Mouse (Mus musculus) limb, embryonic 11.5 days (tissue): Measurements from ENCODE around the gene Bpi. TPM values are rescaled to one million over a fixed set of nuclear protein-coding genes. Genes with fewer than 3 reads are reported as not detected.

Experiments
- ATAC-seq: fragments of 200-750 bp; cut with Nextera tagmentation; 2 replicates; pipeline ENCODE4 v1.8.0; 2017; ENCODE audit warnings: low read depth; ENCODE audit not compliant: insufficient number of reproducible peaks, low FRiP score, low TSS enrichment
- DNase-seq: peaks from one replicate; pipeline ENCODE4 v3.0.0-alpha.2; 2015; ENCODE audit warnings: low spot score
- H3K27ac ChIP-seq: fragments of 300-500 bp; sonication (generic); replicated peaks from 2 replicates; pipeline ENCODE4 v1.5.1; 2014; ENCODE audit warnings: low read depth, mild to moderate bottlenecking, low read length
- H3K27me3 ChIP-seq: fragments of 300-500 bp; sonication (generic); 2 replicates; pipeline ENCODE4 v1.6.1; 2014; ENCODE audit warnings: mild to moderate bottlenecking, low read length, mixed read lengths; ENCODE audit not compliant: control insufficient read depth, insufficient read depth
- H3K36me3 ChIP-seq: fragments of 300-500 bp; sonication (generic); 2 replicates; pipeline ENCODE4 v1.6.1; 2014; ENCODE audit warnings: mild to moderate bottlenecking, low read length, moderate library complexity, mixed read lengths; ENCODE audit not compliant: control insufficient read depth, insufficient read depth
- H3K4me1 ChIP-seq: fragments of 300-500 bp; sonication (generic); 2 replicates; pipeline ENCODE4 v1.6.1; 2014; ENCODE audit warnings: low read length, mixed read lengths; ENCODE audit not compliant: control insufficient read depth, insufficient read depth
- H3K4me2 ChIP-seq: fragments of 300-500 bp; sonication (generic); 2 replicates; pipeline ENCODE4 v1.6.1; 2014; ENCODE audit warnings: low read depth, mild to moderate bottlenecking, moderate library complexity; ENCODE audit not compliant: severe bottlenecking
- H3K4me3 ChIP-seq: fragments of 300-500 bp; sonication (generic); 2 replicates; pipeline ENCODE4 v1.5.1; 2014; ENCODE audit warnings: low read depth, low read length
- H3K9ac ChIP-seq: fragments of 300-500 bp; sonication (generic); 2 replicates; pipeline ENCODE4 v1.6.1; 2014; ENCODE audit warnings: mild to moderate bottlenecking, low read length
- H3K9me3 ChIP-seq: fragments of 300-500 bp; sonication (generic); 2 replicates; pipeline ENCODE4 v1.6.1; 2016; ENCODE audit warnings: low read length; ENCODE audit not compliant: control insufficient read depth
- WGBS: fragments of 180-500 bp; shearing (Covaris S2); extraction: QIAGEN DNeasy Blood & Tissue Kit; methylation state at CpG from one replicate; pipeline ENCODE4 v1.1.7; 2014; 5-methylcytosine and 5-hydroxymethylcytosine counted together
- polyA plus RNA-seq: library from polyadenylated mRNA; unstranded; fragments of >200 nt; fragmentation: Nextera tagmentation; extraction: Ambion mirVana; gene quantifications from 2 replicates; pipeline ENCODE4 v1.2.1, GENCODE M21; 2014

Bpi gene
- polyA plus RNA-seq, 1 experiment from 2014 or later: not detected

- Histone ChIP-seq H3K27ac (no peak overlapping the region), H3K4me2 (no peak overlapping the region), H3K4me1 (peaks cover 5% of the 10 kb centered on the region; the same call in 1 of the 2 replicates), H3K36me3 (no peaks in the 10 kb centered on the region), H3K9me3 (no peaks in the 10 kb centered on the region), H3K27me3 (no peaks in the 10 kb centered on the region), H3K9ac (no peak overlapping the region), H3K4me3 (no peak overlapping the region)
- ATAC-seq (no peak), DNase-seq (no peak)
- 62% methylated on average over 3 of the region's 3 CpGs for WGBS
These were observed 25.5 kb upstream of the Bpi start for GRCm38 (mm10) chr2:158232414-158232813.

GRCm38 (mm10) chr2:158233106-158233505, 24.8 kb upstream of the Bpi start:
- no peak overlapping the region for H3K27ac ChIP-seq
- ATAC-seq (no peak), DNase-seq (no peak)
- no peaks in the 10 kb centered on the region for H3K36me3 ChIP-seq
- 80% methylated on average over 3 of the region's 3 CpGs for WGBS
- H3K9me3 ChIP-seq: no peaks in the 10 kb centered on the region
- no peak overlapping the region for H3K4me3 ChIP-seq
- no peak overlapping the region for H3K4me2 ChIP-seq
- no peaks in the 10 kb centered on the region for H3K27me3 ChIP-seq
- H3K9ac ChIP-seq: no peak overlapping the region
- H3K4me1 ChIP-seq: peaks cover 5% of the 10 kb centered on the region; the same call in 1 of the 2 replicates

DNA sequence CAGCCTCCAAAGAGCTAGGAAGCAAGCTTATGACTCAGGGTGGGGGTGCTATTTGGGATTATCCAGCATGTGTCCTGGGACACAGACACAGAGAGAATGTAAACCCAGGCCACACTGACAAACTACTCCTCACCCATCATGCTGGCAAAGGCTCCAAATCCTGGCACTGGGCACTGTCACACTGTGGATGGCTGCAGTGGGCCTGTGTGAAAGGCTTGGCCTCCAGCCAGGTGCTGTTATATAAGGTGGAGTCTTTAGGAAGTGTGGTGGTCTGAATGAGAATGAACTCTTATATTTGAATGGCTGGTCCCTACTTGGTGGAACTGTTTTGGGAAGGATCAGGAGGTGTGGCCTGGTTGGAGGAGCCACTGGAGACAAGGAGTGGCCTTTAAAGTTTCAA, 21.2 kb upstream of the Bpi start:
- no peak overlapping the region for H3K9ac ChIP-seq
- no peaks in the 10 kb centered on the region for H3K27me3 ChIP-seq
- H3K4me1 ChIP-seq: no peaks in the 10 kb centered on the region
- no peaks in the 10 kb centered on the region for H3K9me3 ChIP-seq
- H3K4me2 ChIP-seq: no peak overlapping the region
- no peak overlapping the region for H3K27ac ChIP-seq
- ATAC-seq (no peak), DNase-seq (no peak)
- H3K36me3 ChIP-seq: no peaks in the 10 kb centered on the region
- no peak overlapping the region for H3K4me3 ChIP-seq

GRCm38 (mm10) chr2:158238101-158238500, 19.8 kb upstream of the Bpi start:
- ATAC-seq: no peak
- H3K36me3 ChIP-seq: no peaks in the 10 kb centered on the region

DNA sequence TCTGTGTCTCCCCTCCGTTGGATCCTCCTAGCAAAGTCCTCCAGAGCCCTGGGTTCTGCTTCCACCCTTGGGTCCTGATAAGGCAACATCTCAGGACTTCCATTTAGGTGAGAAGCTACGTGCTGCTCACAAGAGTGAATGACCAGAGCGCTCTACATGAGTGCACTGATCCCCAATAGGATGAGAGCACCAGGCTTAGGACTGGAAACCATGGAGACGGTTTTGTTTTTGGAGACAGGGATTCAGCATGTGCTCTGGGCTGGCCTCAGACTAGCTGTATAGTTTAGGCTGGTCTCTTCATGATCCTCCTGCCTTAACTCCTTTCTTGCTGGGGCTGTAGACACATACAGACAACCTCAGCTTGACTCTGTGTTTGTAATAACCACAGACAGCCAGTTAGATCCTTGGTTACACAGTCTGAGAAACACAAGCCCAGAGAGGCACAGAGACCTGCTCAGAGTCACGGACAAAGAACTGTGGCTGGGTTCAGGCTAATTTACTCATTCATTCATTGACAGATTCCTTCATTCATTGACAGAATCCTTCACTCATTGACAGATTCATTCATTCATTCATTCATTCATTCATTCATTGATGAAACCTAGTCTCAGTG, 16.7 kb upstream of the Bpi start:
- no peak overlapping the region for H3K9ac ChIP-seq
- H3K4me3 ChIP-seq: no peak overlapping the region
- DNase-seq (no peak), ATAC-seq (no peak)
- no peak overlapping the region for H3K27ac ChIP-seq
- no peaks in the 10 kb centered on the region for H3K36me3 ChIP-seq
- no peaks in the 10 kb centered on the region for H3K27me3 ChIP-seq
- WGBS: 78% methylated on average over 5 of the region's 5 CpGs
- no peak overlapping the region for H3K4me2 ChIP-seq
- H3K9me3 ChIP-seq: no peaks in the 10 kb centered on the region
- no peaks in the 10 kb centered on the region; the same call in 1 of the 2 replicates for H3K4me1 ChIP-seq

More at GRCm38 (mm10) chr2:158238101-158238500, 19.8 kb upstream of the Bpi start:
- DNase-seq: no peak
- Histone ChIP-seq H3K9me3 (no peaks in the 10 kb centered on the region), H3K9ac (no peak overlapping the region), H3K4me3 (no peak overlapping the region), H3K4me1 (no peaks in the 10 kb centered on the region), H3K27me3 (no peaks in the 10 kb centered on the region), H3K27ac (no peak overlapping the region), H3K4me2 (no peak overlapping the region)
- WGBS: 86% methylated on average over 5 of the region's 5 CpGs

DNA sequence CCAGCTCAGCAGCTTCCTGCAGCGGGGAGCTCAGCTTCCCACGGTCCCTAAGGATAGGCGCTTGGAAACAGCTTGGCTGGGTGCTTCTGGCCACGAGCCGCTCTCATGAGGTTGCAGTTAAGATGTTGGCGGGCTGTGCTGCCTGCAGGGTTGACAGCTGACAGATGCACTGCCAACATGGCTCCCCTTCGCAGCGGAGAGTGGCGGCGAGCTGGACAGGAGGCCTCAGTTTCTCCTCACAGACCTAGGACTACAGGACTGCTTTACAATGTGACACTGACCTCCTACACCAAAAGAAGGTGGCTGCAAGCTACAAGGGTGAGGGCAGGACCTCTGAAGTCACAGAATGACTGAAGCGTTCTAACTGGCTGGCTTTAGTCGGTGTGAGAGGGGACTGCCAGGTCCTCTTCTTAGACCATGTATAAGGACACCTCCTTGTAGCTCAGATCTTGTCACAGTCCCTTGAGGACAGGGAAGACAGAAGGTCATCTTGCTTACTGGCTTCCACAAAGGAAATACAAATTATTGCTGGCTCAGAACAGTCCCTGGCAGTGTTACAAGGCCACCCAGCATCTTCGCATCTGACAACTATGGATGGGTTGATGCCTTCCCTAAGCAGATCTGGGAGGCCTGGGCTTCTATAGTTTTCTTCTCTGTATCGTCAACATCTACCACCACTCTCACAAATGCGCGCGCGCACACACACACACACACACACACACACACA, 15.6 kb upstream of the Bpi start:
- Histone ChIP-seq H3K4me2 (no peak overlapping the region), H3K27ac (no peak overlapping the region), H3K27me3 (no peaks in the 10 kb centered on the region), H3K9ac (no peak overlapping the region), H3K4me1 (no peaks in the 10 kb centered on the region; the same call in 1 of the 2 replicates), H3K9me3 (no peaks in the 10 kb centered on the region), H3K36me3 (no peaks in the 10 kb centered on the region), H3K4me3 (no peak overlapping the region)
- DNase-seq: no peak
- no peak for ATAC-seq
- 89% methylated on average over 18 of the region's 18 CpGs for WGBS

DNA sequence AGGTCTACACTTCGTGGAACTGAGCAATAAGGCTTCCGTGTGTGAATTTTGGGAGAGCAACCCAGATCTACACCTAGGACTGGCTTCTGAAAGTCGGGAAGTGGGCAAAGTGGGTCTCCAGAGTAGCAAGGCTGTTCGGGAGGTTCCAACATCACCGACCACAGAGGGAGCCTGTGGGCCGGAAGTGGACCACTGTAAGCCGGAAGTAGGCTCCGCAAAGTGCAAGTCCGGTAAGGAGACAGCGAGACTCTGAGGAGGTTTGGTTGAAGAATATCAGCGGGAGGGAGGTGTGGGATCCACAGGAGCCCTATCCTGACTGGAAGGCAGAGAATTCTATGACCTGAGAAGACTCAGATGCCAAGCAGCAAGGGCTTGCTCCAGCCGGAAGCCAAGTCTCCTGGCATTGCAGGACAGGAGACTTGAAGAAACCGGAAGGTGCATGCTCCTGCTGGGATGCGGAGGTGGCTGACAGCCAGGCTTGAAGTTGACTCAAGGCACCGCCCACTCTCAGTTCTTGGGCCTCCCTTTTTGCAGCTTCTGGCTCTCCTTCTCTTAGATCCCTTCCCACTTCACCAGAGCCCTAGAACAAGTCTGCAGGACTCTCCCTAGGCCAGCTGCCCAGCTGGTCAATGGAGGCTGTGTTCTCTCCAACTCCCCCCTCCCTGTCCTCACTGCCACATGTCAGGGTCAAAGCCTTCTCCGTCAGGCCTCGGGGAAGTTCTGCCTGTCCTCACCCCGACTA, 14.6 kb upstream of the Bpi start:
- ATAC-seq (no peak), DNase-seq (no peak)
- Histone ChIP-seq H3K9ac (no peak overlapping the region), H3K9me3 (no peaks in the 10 kb centered on the region), H3K27me3 (no peaks in the 10 kb centered on the region), H3K4me3 (no peak overlapping the region), H3K4me1 (no peaks in the 10 kb centered on the region; the same call in 1 of the 2 replicates), H3K36me3 (no peaks in the 10 kb centered on the region), H3K4me2 (no peak overlapping the region), H3K27ac (no peak overlapping the region)
- 79% methylated on average over 18 of the region's 18 CpGs for WGBS

- 83% methylated on average over 4 of the region's 4 CpGs for WGBS
- Histone ChIP-seq H3K27ac (no peak overlapping the region), H3K4me3 (no peak overlapping the region), H3K4me1 (no peaks in the 10 kb centered on the region; the same call in 1 of the 2 replicates), H3K27me3 (no peaks in the 10 kb centered on the region), H3K4me2 (no peak overlapping the region), H3K9ac (no peak overlapping the region), H3K36me3 (no peaks in the 10 kb centered on the region), H3K9me3 (no peaks in the 10 kb centered on the region)
- ATAC-seq: no peak
- DNase-seq: no peak
These were observed 12.6 kb upstream of the Bpi start for GRCm38 (mm10) chr2:158245072-158245817.
